Mouse (Mus musculus) kidney, postnatal 4 days (tissue): ENCODE measurements at regions not wholly inside any gene's neighbourhood (a gene's known extent, or its start where the extent isn't known, plus 50 kb on each side); places are given as distances from the start of the nearest gene placed in this dataset.

Experiments
- DNase-seq, 2 experiments: peaks; one replicate each; pipeline ENCODE4 v3.0.0; 2021; ENCODE audit warnings: mixed read lengths in 2 of 2

DNA sequence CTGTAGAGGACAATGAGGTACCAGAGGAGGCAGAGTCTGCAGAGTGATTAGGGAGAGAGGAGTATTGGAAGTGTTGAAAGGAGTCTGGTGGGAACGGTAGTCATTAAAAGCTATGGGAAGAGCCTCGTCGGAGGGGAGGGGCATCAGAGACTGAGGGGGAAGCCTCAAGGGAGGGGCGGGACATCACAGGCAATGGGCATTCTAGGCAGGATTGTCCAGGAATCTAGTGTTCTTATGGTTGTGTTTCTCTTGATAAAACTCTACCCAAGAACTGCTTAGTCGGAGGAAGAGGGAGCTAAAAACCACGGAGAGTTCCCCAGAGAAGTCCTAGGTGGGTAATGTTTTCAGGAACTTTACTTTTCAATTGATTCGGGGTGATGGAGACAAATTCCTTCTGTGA lies 90.2 kb downstream of the Sec23ip start:
- no peak for DNase-seq

DNA sequence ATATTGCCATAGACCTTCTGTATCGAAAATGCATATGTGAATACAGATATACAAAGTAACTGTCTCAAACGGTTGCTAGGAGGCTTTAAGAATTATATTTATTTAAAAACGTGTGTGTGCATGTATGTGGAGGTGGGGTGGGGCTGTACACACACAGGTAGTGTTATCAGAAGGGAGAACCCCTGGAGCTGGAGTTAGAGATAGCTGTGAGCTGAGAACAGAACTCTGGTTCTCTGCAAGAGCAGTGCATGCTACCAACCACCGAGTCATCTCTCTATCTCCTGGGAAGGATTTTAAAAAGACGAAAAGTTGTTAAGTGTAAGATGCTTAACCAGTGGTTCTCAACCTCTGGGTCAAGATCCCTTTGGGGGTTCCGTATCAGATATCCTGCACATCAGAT lies 91.7 kb downstream of the Sec23ip start:
- DNase-seq: no peak

DNA sequence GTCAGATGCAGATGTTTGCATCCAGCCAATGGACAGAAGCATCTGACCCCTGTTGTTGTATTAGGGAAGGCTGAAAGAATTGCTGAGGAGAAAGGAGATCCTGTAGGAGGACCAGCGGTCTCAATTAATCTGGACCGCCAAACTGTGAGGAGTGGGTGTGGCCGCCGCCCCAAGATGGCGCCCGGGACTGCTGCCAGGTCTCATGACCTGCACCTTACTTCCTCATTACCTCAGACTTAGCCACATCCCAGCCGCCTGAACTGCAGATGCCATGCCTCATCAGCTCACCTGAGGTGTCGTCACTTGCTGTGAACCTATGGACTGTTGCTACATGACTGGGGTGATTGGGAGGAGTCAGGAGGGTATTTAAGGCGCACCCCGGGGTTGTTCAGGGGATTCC lies 97.8 kb downstream of the Sec23ip start:
- DNase-seq: no peak

DNA sequence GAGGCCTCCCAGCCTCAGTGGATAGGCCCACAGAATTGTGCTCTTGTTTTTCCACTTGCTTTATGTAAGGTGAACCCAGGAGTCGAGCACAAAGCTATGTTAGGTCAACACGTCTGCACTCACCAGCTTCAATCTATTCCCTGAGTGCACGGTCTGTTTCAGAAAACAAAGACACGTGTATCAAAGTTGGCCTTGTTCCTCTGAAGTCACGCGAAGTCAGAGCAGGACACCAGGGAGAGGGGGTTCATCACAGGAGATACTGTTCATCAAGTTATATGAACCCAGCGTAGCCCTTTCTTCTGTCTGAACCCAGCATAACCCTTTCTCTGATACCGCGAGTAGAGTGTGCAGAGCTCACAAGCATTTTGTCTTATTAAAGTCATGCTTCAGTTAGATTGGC lies 98.8 kb downstream of the Sec23ip start:
- DNase-seq: no peak

DNA sequence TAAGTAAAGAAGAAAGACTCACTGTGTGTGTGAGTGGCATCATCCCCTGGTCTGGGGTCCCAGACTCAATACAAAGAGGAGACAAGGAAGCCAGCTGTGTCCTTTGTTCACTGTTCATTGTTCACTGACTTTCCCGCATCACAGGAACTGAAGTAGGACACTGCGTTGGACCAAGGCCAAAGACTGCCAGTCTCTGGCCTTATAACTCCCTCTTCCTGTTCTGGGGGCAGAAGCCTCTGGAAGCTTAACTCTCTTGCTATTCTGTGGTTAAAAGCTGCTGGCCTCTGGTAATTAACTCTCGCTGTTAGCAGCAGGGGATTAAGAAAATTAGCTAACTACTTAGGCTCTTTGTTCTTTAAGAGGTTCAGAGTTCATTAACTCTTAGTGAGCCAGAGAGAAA lies 104.5 kb downstream of the Sec23ip start:
- peak; percentile 8 to 16 for DNase-seq

DNA sequence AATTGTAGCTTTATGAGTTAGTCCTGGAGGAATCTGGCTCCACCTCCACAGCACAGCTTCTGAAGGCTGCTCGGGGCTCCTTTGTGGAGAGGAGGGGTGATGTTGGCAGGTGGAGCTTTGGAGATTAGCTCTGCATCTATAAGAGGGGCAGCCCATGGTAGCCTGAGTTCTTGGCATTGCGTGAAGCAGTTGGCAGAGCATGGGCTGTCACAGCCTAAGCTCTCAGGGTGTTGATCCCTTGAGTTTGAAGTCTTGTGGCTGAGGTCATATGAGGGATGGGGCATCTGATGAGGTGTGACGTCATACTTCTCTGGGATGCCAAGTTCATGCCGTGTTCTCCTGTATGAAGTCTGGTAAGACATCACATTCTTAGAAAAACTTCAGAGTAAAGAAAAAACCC lies 109.5 kb downstream of the Sec23ip start:
- no peak for DNase-seq

DNA sequence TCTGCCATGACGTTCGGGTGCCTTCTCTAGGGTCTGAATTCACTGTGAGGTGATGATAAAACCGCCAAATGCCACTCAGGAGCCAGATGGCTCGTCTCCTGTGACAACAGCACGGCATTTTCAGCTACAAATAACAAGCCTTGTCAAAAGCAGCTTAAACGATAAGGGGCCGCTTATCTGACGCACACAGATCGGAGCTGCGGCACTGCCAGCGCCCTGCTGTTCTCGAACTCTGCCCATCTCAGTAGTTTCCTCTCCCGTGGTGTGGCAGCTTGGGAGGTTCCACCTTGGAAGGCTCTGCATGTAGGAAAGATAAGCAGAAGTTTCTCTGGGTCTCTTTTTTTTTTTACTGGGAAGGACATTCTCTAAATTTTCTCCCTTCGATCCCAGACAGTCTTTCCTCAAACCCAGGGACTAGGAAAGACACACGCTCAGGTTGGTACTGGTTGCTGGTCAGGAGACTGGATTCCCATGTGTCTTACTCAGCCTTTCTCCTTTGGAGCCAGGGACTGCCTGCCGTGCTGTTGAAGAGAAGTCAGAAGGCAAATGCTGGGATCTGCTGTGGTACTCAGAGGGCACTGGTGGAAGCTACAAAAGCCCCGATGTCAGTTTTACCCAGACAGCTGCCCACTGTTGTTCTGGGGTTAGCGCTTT lies 110.1 kb downstream of the Sec23ip start:
- DNase-seq: no peak

DNA sequence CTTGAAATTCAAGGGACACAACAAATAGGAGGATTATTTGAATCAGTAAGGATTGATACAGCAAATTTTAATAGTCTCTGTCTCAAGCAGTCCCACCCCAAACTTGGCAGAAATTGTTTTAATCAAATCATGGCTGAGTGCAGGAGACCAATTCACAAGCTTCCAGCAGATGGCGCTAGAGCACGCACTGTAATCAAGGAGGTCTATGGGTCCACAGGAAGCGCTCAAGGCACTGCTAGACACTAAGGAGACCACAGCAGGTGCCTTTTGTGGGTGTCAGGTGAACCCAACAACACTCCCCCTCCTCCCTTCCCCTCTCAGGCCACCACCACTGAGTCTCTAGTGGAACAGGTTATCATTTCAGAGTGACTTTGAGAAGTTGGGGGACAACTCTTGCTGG lies 115.4 kb downstream of the Sec23ip start:
- peak; percentile 80 to 83 for DNase-seq

DNA sequence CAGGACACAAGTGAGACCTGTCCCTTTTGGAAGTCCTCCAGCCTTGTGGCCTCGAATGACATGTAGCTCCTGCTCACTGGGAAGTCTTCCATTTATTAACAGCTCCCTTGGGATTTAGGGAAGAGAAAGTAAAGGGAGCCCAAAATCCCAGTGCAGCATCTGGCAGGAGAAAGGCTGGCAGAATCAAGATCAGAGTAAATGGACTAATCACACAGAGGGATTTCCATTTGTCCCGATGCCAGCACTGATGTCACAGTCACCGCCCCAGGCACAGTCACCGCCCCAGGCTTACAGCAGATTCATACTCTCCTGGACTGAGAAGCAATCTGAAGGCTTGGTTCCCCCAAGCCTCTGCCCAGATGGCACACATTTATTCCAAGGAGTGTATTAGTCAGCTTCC lies 116.0 kb downstream of the Sec23ip start:
- DNase-seq: peak; percentile 26 to 32

DNA sequence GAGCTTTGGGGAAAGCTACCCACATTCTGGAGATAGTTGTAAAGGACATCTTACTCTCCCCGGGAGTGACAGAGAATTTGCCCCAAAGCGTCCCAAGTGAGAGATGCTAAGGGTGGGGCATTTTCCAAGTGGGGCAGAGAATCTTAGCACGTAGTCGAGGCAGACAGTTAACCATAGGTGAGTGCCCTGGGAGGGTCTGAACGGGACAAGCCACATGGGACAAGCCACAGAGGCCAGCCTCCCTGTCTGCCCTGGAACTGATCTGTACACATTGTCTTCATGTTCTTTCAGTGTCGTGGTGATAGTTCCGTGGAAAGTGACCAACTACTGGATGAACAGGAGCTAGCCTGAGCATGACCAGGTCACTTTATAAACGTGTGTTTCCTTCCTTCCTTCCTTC lies 116.6 kb downstream of the Sec23ip start:
- no peak for DNase-seq

DNA sequence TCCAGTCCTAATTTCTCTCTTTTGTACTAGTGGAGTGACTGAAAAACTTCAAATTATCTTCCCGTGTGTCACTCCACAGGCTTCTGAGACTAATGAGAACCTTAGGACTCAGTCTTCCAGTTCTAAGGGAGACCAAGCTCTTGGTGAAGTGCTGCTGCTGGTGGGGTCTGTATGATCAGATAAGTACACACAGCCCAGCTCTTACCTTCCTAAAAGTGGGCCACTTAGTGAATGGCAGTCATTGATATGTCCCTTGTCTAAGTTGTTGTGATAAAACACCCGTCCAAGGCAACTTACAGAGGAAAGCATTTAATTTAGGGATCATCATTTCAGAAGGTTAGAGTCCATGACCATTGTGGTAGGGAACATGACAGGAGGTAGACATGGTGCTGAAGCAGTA lies 124.1 kb downstream of the Sec23ip start:
- DNase-seq: no peak

DNA sequence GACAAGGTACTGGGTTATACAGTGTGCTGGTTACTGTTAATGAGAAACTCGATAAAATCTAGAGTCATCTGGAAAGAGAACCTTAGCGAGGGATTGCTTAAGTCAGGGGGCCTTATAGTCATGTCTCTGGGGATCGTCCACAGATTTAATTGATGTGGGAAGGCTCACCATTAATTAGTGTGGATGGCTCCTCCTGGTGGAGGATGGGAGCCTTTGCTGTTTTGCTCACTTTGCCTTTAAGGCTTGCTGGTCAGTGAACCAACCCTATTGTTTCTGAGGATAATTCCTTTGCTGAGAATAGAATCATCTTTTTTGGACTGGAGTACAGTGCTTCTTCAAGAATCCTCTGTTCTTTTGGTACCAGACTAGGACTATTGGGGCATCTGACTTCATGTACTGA lies 139.3 kb downstream of the Sec23ip start:
- DNase-seq: no peak

DNA sequence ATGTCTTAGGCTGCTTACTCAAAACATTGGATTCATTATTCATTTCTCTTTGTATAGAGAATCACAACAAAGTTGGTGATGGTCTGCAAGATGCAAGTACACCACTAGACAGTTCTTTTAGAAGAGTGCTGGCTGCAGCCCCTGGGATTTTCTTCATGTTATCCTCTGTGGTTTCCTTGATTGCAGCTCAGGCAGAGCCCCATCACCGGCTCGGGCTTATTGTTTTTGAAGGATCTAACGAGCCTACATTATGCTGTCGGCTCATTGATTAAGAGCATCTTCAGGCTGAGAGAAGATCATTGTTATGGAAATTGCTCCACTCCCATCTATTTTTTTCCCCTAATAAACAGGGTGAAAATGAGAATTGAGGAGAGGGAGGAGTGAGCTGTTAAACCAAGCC lies 140.8 kb downstream of the Sec23ip start:
- DNase-seq: no peak

DNA sequence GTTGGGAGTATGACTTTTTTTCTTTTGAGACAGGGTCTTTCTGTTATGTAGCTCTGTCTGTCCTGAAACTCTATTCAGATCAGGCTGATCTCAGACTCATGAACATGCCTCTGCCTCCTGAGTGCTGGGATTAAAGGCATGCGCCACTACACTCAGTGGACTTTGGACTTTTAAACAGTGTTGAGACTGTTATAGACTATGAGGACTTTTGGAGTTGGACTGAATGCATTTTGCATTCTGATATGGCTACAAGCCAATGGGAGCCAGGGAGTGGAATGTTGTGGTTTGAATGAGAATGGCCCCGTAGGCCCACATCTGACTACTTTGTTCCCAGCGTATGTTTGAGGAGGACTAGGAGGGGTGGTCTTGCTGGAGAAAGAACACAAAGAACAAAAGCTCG lies 165.4 kb downstream of the Sec23ip start:
- DNase-seq: no peak

DNA sequence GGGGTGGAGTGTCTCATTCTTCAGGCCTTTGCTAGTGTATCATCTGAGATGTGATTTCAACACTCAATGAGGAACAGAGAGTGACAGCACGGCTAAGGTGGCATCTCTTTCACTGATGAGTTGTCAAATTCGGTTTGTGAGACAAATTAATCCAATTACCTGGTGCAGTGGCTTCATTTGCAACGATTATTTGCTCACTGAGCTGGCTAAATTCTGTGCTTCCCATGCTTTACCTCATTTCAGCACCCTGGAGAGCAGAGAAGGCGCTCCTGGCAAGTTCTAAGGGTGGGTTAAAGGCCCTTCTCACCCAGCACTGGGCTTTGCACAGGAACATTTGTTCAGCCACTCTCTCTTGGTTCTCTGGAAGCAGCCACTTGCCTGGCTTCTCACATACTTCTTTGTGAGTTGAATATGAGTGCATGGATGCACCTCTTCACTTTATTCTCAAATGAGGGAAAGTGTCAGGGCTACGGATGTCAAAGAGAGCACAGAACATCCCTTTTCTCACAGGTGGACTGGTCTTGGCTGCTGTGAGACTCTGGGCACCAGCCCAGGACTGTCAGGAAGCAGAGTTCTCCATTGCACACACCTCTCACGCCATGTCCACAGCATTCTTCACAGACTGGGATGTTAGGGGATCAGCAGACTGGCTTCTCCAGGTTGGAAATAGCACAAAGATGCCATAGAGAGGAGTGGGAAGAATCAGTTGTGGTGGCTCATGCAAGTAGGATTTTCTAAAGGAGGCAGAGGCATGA lies 193.4 kb downstream of the Sec23ip start:
- peak; percentile 64 to 74 for DNase-seq

DNA sequence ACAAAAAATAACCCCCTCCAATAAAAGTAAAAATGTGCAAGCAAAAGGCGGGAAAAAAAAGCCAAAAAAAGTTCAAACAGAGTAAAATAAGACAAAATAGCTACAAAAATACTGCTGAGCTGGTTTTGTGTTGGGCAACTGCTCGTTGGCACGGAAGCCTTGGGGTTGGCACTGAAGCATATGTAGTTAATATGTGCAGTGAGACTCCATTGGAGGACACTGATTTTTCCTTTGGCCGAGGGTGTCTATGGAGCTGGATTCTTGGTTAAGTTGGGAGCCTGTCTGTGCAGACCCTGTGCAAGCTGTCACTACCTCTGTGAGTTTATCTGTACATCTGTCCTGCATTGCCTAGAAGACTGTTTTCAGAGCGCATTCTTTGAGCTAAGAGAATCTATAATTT lies 215.8 kb downstream of the Sec23ip start:
- no peak for DNase-seq

DNA sequence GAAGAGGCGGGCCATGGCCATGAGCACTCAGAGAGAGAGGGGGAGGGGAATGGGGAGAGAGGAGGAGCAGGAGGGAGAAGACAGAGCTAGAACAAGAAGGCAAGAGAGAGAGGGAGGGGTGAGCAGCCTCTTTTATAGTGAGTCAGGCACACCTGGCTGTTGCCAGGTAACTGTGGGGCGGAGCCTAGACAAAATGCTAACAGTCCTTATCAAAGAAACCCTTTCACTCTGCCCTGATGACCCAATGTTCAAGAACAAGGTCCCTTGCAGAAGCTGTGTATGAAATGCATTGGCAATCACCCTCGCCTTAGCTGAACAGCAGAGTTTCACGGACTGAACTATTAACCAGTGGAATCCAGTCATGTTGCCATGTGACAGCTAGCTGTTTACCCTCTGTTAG lies 235.2 kb downstream of the Sec23ip start:
- no peak for DNase-seq

DNA sequence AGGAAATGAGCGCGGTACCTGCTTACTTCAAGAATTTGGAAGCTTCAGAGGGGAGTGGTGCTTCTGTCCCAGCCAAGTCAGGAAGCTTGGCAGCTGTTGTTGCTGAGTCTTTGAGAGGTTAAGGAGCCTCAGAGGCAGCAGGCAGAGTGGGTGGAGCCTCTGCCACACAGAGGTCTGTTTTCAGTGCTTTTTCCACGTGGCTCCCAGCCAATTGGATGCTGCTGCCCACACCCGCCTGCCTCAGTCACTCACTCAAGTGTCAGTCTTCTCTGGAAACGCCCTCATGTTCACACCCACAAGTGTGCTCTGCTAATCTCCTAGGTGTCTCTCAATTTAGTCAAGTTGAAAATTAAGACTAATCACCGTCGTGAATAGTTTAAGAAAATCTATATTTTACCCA lies 236.1 kb downstream of the Sec23ip start:
- DNase-seq: peak in 1 of 2 experiments; percentile 6

DNA sequence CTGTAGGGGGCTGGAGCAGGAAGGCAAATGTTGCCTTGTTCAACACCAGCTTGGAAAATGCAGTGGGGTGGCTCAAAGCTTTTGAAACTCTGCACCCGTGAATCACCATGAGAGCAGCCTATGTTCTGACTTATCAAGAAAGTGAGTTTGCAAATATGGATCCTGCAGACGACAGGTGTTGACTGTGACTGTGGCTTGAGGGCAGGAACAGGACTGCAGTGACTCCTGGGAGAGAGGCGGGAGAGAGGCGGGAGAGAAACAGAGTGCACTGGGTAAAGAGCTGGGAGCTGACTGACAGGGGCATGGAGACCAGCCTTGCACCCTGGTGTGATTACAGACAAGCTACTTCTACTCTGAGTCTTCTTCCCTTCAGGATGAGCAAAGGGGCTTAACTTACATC lies 254.0 kb downstream of the Sec23ip start:
- DNase-seq: no peak

DNA sequence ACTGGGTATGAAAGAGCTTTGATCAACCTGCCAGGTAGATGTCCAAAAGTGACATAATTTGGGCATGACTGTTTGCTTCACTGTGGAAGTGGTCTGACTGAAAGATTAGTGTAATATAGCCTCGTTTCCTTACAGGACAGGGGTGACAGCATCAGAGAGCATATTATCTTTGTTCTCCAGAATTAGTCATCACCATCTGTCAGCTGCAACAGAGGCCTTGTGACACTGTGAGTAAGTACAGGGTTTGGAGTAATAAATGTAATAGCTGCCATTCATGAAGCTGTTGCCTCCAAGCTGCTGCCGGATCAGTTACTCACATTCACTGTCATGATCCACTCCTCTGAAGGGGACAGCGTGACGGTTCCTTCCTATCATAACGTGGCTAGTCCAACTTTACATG lies 254.4 kb upstream of the Plpp4 start:
- no peak for DNase-seq

DNA sequence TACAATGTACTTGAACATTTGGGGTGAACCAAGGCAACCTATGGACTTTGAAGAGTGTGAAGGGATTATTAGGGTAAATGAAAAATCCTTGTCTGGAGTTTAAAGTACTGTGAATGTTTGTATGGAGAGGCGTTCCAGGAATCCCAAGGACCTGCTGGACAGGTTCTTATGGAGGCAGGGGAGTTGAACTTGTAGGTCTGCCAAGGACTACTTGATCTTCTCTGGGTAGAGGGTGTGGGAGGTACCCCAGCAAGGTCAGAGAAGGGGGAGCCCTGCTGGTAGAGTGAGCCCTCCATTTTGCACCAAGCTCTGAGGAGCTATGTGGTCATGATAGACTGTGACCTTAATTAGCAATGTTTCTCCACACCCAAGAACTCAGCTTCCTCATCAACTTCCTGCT lies 253.7 kb upstream of the Plpp4 start:
- DNase-seq: no peak

DNA sequence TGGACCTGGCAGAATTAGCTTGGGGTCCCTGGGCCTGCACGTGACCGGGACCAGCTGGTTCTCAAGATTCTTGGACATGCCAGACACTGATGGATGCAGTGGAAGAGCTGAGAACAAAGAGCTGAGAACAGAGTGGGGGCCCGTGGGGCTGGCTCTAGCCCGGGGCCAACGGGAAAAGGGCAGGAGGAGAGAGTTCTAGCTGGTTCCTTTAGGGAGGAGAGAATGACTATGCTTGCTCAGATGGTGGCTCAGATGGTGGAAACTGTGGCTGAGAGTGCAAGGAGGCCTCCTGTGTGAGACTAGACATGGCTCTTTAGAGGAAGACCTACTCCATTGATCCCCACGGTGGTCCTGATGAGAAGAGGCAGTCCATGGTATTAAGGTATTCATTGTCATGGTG lies 240.5 kb upstream of the Plpp4 start:
- DNase-seq: no peak

DNA sequence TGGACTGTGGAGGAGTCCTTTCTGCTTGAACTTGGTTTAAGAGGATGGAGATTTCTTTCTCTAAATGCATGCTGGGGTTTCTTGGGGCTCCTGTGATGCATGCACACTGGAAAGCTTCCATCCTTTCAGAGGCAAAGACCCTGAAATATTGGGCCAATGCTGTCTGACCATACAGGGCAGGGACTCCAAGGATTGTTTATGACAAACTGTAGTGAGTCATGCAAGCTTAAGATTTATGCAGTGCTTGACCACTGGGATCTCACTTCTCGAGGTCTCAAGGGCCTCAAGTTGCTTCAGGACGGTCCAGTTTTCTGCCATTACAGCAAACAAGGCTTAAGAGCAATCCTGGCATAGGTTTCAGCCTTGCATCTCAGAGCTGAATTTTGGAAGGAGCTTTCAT lies 229.7 kb upstream of the Plpp4 start:
- DNase-seq: no peak

DNA sequence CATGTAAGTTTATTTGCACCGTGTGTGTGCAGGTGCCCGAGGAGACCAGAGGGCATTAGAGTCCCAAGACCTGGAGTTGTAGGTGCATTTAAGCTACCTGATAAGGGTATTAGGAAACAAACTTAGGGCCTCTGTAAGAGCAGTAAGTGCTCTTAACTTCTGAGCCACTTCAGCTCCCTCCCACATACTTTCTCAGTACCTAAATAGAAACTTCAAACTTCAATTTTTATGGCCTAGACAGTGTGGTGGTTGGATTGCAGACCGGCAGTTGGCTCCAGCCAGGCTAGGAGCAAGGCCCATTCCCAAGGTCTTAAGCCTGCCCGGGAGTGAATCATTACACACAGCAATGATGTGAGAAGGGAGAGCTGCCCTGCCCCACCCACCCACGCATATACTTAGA lies 208.8 kb upstream of the Plpp4 start:
- peak; percentile 2 to 4 for DNase-seq

DNA sequence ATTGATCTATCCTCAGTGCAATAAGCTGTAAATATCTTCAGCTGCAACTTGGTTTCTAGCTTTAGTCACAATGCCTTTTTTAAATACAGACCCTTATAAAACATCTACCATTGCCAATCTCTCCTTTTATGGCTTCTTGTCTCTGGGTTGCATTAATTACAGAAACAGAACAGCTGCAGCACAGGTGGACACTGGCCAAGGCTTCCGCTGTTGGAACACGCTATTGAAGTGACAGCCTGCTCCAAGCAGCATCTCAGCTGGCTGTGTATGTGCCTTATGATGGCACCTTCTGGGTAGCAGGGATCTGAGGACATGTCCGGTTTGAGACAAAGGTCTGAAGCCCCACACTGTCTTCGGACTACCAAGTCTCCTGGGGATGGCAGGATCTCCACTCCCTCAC lies 207.1 kb upstream of the Plpp4 start:
- DNase-seq: peak; percentile 17 to 23
